Mouse (Mus musculus) A20 (cell line): ENCODE data around the gene Alkbh4.
"Not testable (repeated sequence)": the region's sequence is repeated elsewhere in the genome, so short reads cannot be mapped to it uniquely, and the experiment has no call there.

Experiments used
- DNase-seq: peaks from one replicate; pipeline ENCODE4 v3.0.0-alpha.2; 2011; ENCODE audit warnings: low read depth, low spot score

Alkbh4 gene

GRCm38 (mm10) chr5:136135571-136136291, at the start of gene Alkbh4, which contains the start of gene Lrwd1:
TSS of gene Alkbh4 (plus strand) at chr5:136136146.
TSS of gene Lrwd1 (minus strand) at chr5:136136074.
- peak; percentile 98 for DNase-seq

GRCm38 (mm10) chr5:136086290-136086689, 49.7 kb upstream of the Alkbh4 start:
- no peak for DNase-seq

GRCm38 (mm10) chr5:136088821-136089575, 46.9 kb upstream of the Alkbh4 start:
- no peak for DNase-seq

- no peak for DNase-seq
Measured at GRCm38 (mm10) chr5:136091927-136092326, 44.0 kb upstream of the Alkbh4 start.

- no peak for DNase-seq
Measured at GRCm38 (mm10) chr5:136094249-136095010, 41.5 kb upstream of the Alkbh4 start.

DNA sequence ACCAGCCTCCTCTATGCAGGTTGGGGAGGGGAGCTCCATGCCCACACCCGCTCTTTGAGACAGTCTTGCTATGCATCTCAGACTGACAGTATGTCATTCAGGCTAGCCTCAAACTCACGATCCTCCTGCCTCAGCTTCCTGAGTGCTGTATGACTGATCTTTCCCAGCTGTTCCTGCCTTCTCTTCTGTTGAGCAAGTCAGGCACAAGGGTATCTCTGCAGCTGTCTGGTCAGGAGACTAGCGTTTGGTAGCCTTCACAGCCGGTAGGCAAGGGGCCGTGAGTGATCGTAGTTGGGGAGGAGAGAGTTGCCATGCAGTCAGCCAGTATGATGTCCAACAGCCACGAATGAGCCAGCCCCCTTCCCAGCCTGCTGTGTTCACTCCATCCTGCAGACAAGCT, 40.9 kb upstream of the Alkbh4 start:
- DNase-seq = no peak

DNA sequence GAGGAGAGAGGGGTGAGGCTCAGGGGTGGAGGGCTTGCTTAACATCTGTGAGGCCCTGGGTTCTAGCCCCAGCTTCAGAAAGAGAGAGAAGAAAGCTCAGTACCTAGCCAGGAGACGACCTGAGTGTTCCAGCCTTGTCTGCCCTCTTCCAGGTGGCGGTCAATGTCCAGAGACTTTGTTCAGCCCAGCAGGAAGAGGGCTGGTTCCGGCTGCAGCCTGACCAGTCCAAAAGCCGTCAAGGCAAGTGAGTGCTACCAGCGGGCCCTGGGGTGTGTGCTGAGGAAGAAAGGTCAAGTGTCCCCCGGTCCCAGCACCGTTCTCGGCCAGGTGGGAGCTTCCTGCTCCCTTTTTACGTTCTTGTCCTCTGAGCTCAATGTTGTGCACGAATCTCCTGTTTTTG, 37.4 kb upstream of the Alkbh4 start:
- DNase-seq = no peak

- DNase-seq = peak; percentile 92
Measured at GRCm38 (mm10) chr5:136102099-136102820, 33.7 kb upstream of the Alkbh4 start.

- DNase-seq = peak; percentile 65
Measured at GRCm38 (mm10) chr5:136104511-136104910, 31.4 kb upstream of the Alkbh4 start.

- DNase-seq = no peak
Measured at GRCm38 (mm10) chr5:136108486-136108885, 27.5 kb upstream of the Alkbh4 start.

DNA sequence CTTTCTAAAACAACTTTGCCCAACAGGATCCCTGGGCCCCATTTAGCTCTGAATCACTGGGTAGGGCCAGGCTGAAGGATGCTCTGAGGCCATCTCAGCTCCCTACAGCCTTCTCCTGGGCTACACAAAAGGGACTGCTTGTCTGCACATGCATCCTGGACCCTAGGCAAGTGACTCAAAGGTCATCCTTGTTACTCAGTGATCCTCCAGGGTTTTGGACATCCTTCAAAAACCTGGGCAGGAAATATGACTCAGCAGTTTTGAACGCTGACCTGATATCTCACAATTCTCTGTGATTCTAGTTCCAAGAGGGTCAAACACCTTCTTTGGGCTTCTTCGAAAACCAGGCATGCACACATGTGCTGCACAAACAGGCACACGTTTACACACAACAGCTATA, 26.9 kb upstream of the Alkbh4 start:
- DNase-seq = no peak

DNA sequence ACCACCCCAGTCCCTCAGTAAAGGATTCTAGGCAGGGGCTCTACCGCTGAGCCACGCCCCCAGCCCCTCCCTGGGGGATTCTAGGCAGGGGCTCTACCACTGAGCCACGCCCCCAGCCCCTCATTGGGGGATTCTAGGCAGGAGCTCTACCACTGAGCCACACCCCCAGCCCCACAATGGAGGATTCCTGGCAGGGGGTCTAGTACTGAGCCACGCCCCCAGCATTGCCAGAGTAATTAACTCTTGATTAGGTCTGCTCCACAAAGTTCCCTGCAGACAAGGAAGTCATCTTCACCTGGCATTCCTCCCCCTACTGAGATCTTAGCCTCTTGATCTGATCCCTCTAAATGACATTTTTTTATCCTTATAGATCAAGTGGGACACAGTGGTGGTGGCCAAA, 22.4 kb upstream of the Alkbh4 start:
- DNase-seq = not testable (repeated sequence)

DNA sequence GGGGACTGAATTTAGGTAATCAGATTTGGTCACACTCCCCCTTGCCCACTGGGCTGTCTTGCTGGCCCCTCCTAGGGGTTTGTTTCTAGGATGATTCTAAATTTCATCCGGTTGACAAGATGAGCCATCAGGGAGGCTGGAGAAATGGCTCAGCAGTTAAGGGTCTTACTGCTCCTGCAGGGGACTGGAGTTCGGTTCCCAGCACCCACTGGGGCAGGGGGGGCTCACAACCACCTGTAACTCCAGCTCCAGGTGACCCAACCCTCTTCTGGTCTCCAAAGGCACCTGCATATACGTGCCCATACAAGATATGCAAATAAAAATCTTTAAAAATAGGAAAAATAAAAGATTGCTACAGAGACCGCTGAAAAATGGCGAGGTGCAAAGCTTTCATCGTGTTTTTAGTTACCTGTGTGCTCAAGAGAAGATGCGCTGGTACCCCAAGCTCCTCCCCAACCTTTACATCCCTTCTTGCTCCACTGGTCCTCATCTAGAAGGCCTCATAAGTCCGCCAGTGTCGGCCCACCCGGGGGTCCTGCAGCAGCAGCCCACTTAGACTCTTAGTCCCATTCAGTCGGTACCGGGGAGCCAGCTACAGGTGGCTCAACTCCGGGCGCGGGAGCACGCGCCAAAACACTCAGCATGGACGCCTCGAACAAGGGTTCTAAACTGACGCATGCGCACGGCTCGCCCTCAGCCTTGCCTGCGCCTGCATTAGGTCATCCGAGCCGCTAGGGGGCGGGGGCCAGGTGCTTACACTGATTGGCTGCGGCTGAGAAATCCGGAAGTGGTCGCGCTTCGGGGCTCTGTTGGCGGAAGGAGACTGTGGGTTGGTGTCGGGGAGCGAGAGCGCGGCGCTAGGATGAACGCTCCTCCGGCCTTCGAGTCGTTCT, 19.8 kb upstream of the Alkbh4 start, which contains the start of gene Polr2j:
Polr2j (plus strand) TSS at position 741 of the 893 bp plus-strand sequence.
- DNase-seq = peak; percentile 99

DNA sequence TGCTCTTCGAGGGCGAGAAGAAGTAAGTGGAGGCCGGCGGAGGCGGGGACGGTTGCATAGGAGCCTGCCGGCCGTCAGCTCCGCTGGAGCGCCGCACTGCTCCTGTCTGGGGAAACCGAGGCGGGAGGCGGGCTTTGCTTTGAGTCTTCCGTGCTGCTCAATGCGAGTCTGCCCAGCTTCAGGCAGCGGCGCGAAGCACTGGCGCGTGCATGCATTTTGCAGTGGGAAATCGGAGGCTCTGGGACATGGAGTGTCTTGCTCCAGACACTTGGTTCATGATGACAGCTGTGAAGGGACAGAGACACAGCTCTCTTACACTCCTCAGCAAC, 19.2 kb upstream of the Alkbh4 start:
- no peak for DNase-seq

GRCm38 (mm10) chr5:136122165-136122564, 13.8 kb upstream of the Alkbh4 start:
- DNase-seq = no peak

DNA sequence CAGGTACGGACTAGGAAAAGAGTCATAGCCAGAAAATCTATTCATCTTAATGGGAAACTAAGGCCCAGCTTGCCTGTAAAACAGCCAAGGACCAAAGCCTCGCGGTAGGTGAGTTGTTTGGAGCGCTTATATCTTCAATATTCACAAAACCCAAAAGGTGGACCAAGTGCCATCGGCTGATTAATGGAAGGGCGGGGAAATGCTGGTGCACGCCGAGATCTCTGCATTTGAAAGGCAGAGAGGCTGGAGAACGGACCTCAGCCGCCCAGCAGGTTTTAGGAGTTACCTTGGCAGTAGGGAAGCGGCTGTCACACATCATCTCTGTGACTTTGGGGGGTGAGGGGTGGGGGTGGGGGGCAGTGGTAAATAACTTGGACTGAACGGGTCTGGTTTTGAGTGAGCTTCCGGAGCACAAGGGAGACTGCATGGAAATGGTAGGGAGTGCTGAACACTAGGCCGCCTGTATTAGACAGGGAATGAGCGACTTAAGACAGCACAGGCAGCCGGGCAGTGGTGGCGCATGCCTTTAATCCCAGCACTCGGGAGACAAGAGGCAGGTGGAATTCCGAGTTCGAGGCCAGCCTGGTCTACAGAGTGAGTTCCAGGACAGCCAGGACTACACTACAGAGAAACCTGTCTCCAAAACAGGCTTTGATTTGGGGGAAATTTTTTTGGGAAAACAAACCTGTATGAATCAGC, 495 bp downstream of the Alkbh4 start:
- DNase-seq = no peak

GRCm38 (mm10) chr5:136137658-136138274, 1.8 kb downstream of the Alkbh4 start:
- DNase-seq = peak; percentile 85

GRCm38 (mm10) chr5:136139393-136139792, 3.4 kb downstream of the Alkbh4 start:
- no peak for DNase-seq

DNA sequence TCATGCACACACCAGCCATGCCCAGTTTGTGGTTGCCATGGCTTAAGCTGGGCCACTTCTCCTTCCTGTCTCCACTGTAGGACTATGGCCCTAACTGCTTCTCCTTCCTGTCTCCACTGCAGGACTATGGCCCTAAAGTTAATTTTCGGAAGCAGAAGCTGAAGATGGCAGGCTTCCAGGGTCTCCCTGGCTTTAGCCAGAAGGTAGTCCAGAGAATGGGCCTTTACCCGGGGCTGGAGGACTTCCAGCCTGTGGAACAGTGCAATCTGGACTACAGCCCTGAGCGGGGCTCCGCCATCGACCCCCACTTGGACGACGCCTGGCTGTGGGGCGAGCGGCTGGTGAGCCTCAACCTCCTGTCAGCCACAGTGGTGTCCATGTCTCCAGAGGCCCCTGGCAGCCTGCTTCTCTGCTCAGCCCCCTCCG, 4.1 kb downstream of the Alkbh4 start:
- DNase-seq = no peak
